Mouse (Mus musculus) myocyte (in vitro differentiated cells): ENCODE results near the gene Nmb.

ENCODE experiments used
- E2F4 ChIP-seq: IDR thresholded peaks from one replicate; pipeline ENCODE4 v1.6.1; 2011; ENCODE audit warnings: mild to moderate bottlenecking, control low read depth, moderate library complexity; ENCODE audit not compliant: insufficient read depth
- MYOD1 ChIP-seq, 3 experiments: IDR thresholded peaks; one replicate each; pipeline ENCODE4 v1.6.1; 2011; ENCODE audit warnings: control low read depth in 2 of 3, low read depth in 2 of 3, mild to moderate bottlenecking in 2 of 3, moderate library complexity in 1 of 3; ENCODE audit not compliant: insufficient read length in 2 of 3, control insufficient read depth in 1 of 3
- MYOG ChIP-seq, 3 experiments: IDR thresholded peaks; one replicate each; pipeline ENCODE4 v1.6.1; 2011; ENCODE audit warnings: control low read depth in 2 of 3, low read depth in 2 of 3, mild to moderate bottlenecking in 2 of 3; ENCODE audit not compliant: insufficient read length in 2 of 3, control insufficient read depth in 1 of 3, insufficient read depth in 1 of 3
- POLR2A ChIP-seq: IDR thresholded peaks from one replicate; pipeline ENCODE4 v1.6.1; 2011; ENCODE audit warnings: low read depth, mild to moderate bottlenecking, control low read depth, moderate library complexity; ENCODE audit not compliant: insufficient read length
- REST ChIP-seq: IDR thresholded peaks from one replicate; pipeline ENCODE4 v1.6.1; 2011; ENCODE audit warnings: mild to moderate bottlenecking, control low read depth, moderate library complexity; ENCODE audit not compliant: insufficient read depth, insufficient read length
- USF1 ChIP-seq: IDR thresholded peaks from one replicate; pipeline ENCODE4 v1.6.1; 2011; ENCODE audit warnings: low read depth, mild to moderate bottlenecking, control low read depth, moderate library complexity

DNA sequence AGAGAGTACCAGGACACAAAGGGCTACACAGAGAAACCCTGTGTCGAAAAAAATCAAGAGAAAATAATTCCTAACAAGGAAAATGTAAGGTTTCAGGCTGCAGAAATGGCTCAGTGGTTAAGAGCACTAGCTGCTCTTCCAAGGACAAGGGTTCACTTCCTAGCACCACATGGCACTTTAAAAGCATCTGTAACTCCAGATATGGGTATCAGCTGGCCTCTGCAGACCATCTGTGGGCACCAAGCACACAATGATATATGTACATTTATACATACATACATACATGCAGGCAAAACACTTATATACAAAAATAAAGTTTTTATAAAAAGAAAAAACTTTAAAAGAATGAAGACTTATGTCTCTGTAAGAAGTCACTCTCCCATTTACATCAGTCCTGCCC is 31.0 kb upstream of the Nmb start:
- no peak for TF ChIP-seq MYOD1 (IDR thresholded peaks at IDR 0.05; ENCODE audit: control insufficient read depth in 1 of 3, insufficient read length in 2 of 3, low read depth in 2 of 3)
- TF ChIP-seq USF1, result no peak
- no peak for TF ChIP-seq E2F4
- TF ChIP-seq POLR2A, result no peak
- TF ChIP-seq MYOG (IDR thresholded peaks at IDR 0.05; ENCODE audit: control insufficient read depth in 1 of 3, insufficient read depth in 1 of 3, insufficient read length in 2 of 3, low read depth in 2 of 3), result no peak
- no peak for TF ChIP-seq REST
